Comparison of ENCODE assay signal across 9 mouse cellular contexts in the genomic region with DNA sequence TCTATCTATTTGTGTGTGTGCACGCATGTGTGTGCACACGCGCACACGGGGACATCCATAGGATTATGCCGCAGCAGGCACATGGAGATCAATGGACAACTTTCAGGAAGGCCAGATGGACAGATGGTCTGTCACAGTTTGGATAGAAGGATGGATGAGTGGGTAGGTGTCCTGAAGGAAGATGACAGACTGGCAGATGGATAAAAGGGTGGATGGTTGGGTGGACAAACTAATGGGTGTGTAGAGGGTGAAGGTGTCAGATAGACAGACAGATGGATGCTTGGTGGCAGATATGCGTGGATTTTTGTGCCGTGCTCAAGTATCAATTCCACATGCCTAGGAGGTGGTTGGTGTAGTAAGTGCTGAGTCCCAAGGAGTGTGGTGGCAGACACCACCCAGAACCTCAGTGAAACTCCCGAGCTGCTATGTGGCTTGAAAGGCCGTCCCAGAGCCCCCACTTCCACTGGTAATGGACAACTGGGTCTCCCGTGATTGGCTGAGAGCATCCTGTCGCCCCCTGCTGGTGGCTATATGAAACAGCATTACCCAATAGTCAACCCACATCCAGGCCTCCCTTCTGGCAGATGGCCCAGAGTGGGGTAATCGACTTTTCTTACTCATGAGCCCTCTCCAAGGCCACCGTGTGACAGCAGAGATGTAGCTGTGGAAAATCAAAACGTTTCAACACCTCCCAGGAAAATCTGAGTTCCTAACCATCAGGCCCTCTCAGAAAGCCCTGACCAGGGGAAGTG. TPM values are rescaled to one million over a fixed set of nuclear protein-coding genes. Genes with fewer than 3 reads are reported as not detected.
DNase-seq lines count a peak whose midpoint lies in the region; ATAC-seq and TF ChIP-seq lines count a peak whose summit lies in the region.
"Had no signal": no experiment of that assay in that cellular context is flagged by ENCODE, and none has a peak within 500 bp of the region (broad histone marks: within the 10 kb centered on the region; RNA-seq: fewer than 3 reads in every experiment).

No protein-coding gene starts in this region.

- no peak for TF ChIP-seq POLR2A in heart, adult 2 months (IDR thresholded peaks at IDR 0.05; ENCODE audit: insufficient read depth, low read depth, low read length)
- no peak for TF ChIP-seq POLR2A in bone marrow, adult 2 months (IDR thresholded peaks at IDR 0.05; ENCODE audit: borderline replicate concordance, control insufficient read depth, low read depth, low read length)
- TF ChIP-seq POLR2A in lung, adult 2 months (IDR thresholded peaks at IDR 0.05; ENCODE audit: borderline replicate concordance, extremely low read depth, low read depth, low read length): no peak

- no peak overlapping the region for H3K27ac ChIP-seq in heart, adult 2 months
- no peak overlapping the region for H3K27ac ChIP-seq in heart, embryonic 12.5 days (ENCODE audit: poor library complexity, severe bottlenecking)
- H3K27ac ChIP-seq in bone marrow, adult 2 months (ENCODE audit: control insufficient read depth, insufficient read depth, low read depth, low read length, poor library complexity): no peak overlapping the region
- H3K27ac ChIP-seq: limb, embryonic 12.5 days had no signal

- TF ChIP-seq EP300 in heart, adult 2 months (IDR thresholded peaks at IDR 0.05; ENCODE audit: insufficient read depth, low read depth, low read length): no peak

- no peaks in the 10 kb centered on the region for H3K9me3 ChIP-seq in heart, embryonic 12.5 days (replicated peaks)
- H3K9me3 ChIP-seq: limb, embryonic 12.5 days had no signal

- no peaks in the 10 kb centered on the region for H3K36me3 ChIP-seq in heart, adult 2 months (ENCODE audit: control insufficient read depth, insufficient read depth, low read length)
- H3K36me3 ChIP-seq in heart, embryonic 12.5 days: no peaks in the 10 kb centered on the region
- H3K36me3 ChIP-seq: limb, embryonic 12.5 days had no signal

- intact Hi-C loops in heart, adult 2 months (cut with DNase I): loop anchor here (10.0 kb wide), 1 partner anchor 183 kb away; no protein-coding TSS in a partner anchor

- H3K27me3 ChIP-seq in heart, adult 2 months (ENCODE audit: control insufficient read depth, insufficient read depth, low read length): peaks cover 8% of the 10 kb centered on the region; the same call in 1 of the 2 replicates
- H3K27me3 ChIP-seq in heart, embryonic 12.5 days (replicated peaks): peaks cover 47% of the 10 kb centered on the region

- H3K9ac ChIP-seq in heart, adult 2 months (ENCODE audit: low read depth, low read length): no peak overlapping the region
- no peak overlapping the region for H3K9ac ChIP-seq in heart, embryonic 12.5 days
- H3K9ac ChIP-seq: limb, embryonic 12.5 days had no signal

- H3K4me1 ChIP-seq in heart, adult 2 months (ENCODE audit: control insufficient read depth, insufficient read depth, low read length): no peaks in the 10 kb centered on the region
- H3K4me1 ChIP-seq in heart, embryonic 12.5 days (replicated peaks): peaks cover 12% of the 10 kb centered on the region; the same call in 1 of the 2 replicates
- H3K4me1 ChIP-seq in bone marrow, adult 2 months (ENCODE audit: control insufficient read depth, insufficient read depth, low read length): no peaks in the 10 kb centered on the region
- no peaks in the 10 kb centered on the region for H3K4me1 ChIP-seq in lung, adult 2 months (ENCODE audit: control insufficient read depth, insufficient read depth, low read length)

- no peak overlapping the region for H3K4me2 ChIP-seq in heart, embryonic 12.5 days
- H3K4me2 ChIP-seq: limb, embryonic 12.5 days had no signal

- peak; percentile 72 for TF ChIP-seq CTCF in heart, adult 2 months (IDR thresholded peaks at IDR 0.05)
- peak; percentile 63 for TF ChIP-seq CTCF in bone marrow, adult 2 months (IDR thresholded peaks at IDR 0.05; ENCODE audit: control insufficient read depth, insufficient read depth, low read length)
- TF ChIP-seq CTCF in lung, adult 2 months (IDR thresholded peaks at IDR 0.05; ENCODE audit: insufficient read depth, low read length): peak; percentile 63

- no peak overlapping the region for H3K4me3 ChIP-seq in heart, adult 2 months
- H3K4me3 ChIP-seq in heart, embryonic 12.5 days: no peak overlapping the region
- H3K4me3 ChIP-seq in bone marrow, adult 2 months (replicated peaks; ENCODE audit: control insufficient read depth, low read depth, low read length): no peak overlapping the region
- H3K4me3 ChIP-seq in lung, adult 2 months (replicated peaks; ENCODE audit: extremely low read depth, low read depth, low read length): no peak overlapping the region
- H3K4me3 ChIP-seq: limb, embryonic 12.5 days had no signal

- no peaks in the 10 kb centered on the region for H3K79me2 ChIP-seq in heart, adult 2 months (replicated peaks; ENCODE audit: control insufficient read depth, insufficient read depth, low read length)

- peak; percentile 46 to 51 for DNase-seq in heart, adult 2 months
- DNase-seq in CD4-positive, CD25-positive, alpha-beta regulatory T cell, adult 2 months (ENCODE audit: low read depth, low spot score): peak; percentile 78
- peak; percentile 29 to 72 for DNase-seq in frontal cortex, adult 2 months (ENCODE audit: extremely low spot score in 1 of 2, low spot score in 1 of 2)
- peak; percentile 8 for DNase-seq in large intestine, adult 2 months (ENCODE audit: low read depth, low spot score)
- DNase-seq in lung, adult 2 months: peak; percentile 18
- DNase-seq in right cerebral cortex, postnatal 36 days (ENCODE audit: low spot score in 2 of 2): peak; percentile 34 to 42

- 52% methylated on average over 14 of the region's 14 CpGs for WGBS in heart, adult 2 months
- WGBS in heart, embryonic 12.5 days: 55% methylated on average over 14 of the region's 14 CpGs
- 47% methylated on average over 14 of the region's 14 CpGs for WGBS in bone marrow, adult 2 months
- 53% methylated on average over 14 of the region's 14 CpGs for WGBS in large intestine, adult 2 months
- WGBS in lung, adult 2 months: 51% methylated on average over 14 of the region's 14 CpGs

- no peak for ATAC-seq in heart, embryonic 12.5 days (ENCODE audit: insufficient number of reproducible peaks, low FRiP score)

RNA-seq across cellular contexts. Expression of a gene that starts 58.0 kb away (rescaled TPM):
- total RNA-seq in heart, adult 2 months (2021): under 1 TPM; 0.26 to 0.34 TPM
- 0.82 and 1.5 TPM in 2 replicates for polyA plus RNA-seq in heart, adult 2 months (2012; rRNA removed)
- 5.4 TPM in 2 replicates for polyA plus RNA-seq in heart, embryonic 12.5 days (2016; fragmentation: Nextera tagmentation; extraction: Ambion mirVana)
- polyA plus RNA-seq in bone marrow, adult 2 months (2011; ENCODE audit: insufficient read depth, insufficient read length, low replicate concordance, missing spikeins): 0.30 TPM in 1 of 2 replicates, not detected in the other
- 26.6 and 33.3 TPM in 2 replicates for polyA plus RNA-seq in frontal cortex, adult 2 months (2012; rRNA removed)
- 6.9 and 8.7 TPM in 2 replicates for polyA plus RNA-seq in large intestine, adult 2 months (2012; rRNA removed)
- polyA plus RNA-seq in lung, adult 2 months (2012; rRNA removed): 3.9 and 4.9 TPM in 2 replicates

Comparison
In these comparisons a context has a peak if more than half of its experiments do, and no peak if none do; other contexts are left out.
1. DNase-seq: peak in every context shown above with its lines; median percentile 78 in CD4-positive, CD25-positive, alpha-beta regulatory T cell, adult 2 months; 50 in frontal cortex, adult 2 months; 48 in heart, adult 2 months; 38 in right cerebral cortex, postnatal 36 days; 18 in lung, adult 2 months; 8 in large intestine, adult 2 months.